Mouse (Mus musculus) brain, adult 2 months (tissue): Measurements from ENCODE around the gene Drg2.

Source experiments
- DNase-seq: peaks from one replicate; pipeline ENCODE4 v3.0.0; 2011; ENCODE audit warnings: low read depth, low spot score

The Drg2 gene

DNA sequence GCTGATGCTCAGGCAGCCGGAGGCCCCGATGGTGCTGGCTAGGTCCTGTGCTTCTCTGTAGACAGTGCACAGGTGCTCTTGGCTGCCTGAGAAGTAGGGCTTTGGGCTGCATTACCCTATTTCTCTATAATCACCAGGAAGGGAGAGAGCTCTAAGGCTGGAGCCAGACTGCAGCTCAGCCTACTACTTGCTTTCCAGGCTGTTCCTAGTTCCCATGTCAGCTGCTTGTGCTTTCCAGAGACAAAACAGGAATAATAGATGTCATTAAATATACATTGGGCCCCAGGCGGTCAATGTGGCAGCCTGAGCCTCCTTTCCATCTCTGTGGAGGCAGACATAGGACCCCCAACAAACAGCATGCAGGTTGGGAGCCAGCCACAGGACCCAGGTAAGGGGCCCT is 14.6 kb downstream of the Drg2 start, which contains the start of gene Myo15:
Gene Myo15 (plus strand): TSS at position 301 of the 400 bp plus-strand sequence.
- DNase-seq: no peak

DNA sequence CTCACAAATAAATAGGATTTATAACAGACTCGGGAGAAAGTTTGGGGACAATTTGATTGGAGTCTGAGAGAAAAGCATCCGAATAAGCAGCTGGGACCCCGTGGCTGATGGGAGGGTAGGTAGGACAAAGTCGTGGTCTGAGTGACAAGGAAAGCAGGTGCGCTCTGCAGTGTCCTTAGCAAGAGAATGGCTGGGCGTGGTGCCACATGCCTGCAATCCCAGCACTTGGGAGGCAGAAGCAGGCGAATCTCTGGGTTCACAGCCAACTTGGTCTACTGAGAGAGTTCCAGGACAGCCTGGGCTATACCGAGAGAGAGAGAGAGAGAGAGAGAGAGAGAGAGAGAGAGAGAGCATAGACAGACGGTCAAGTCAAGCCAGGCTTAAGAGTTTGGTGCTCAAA is 16.4 kb downstream of the Drg2 start:
- no peak for DNase-seq

GRCm38 (mm10) chr11:60474534-60474933 is 20.1 kb downstream of the Drg2 start:
- no peak for DNase-seq

DNA sequence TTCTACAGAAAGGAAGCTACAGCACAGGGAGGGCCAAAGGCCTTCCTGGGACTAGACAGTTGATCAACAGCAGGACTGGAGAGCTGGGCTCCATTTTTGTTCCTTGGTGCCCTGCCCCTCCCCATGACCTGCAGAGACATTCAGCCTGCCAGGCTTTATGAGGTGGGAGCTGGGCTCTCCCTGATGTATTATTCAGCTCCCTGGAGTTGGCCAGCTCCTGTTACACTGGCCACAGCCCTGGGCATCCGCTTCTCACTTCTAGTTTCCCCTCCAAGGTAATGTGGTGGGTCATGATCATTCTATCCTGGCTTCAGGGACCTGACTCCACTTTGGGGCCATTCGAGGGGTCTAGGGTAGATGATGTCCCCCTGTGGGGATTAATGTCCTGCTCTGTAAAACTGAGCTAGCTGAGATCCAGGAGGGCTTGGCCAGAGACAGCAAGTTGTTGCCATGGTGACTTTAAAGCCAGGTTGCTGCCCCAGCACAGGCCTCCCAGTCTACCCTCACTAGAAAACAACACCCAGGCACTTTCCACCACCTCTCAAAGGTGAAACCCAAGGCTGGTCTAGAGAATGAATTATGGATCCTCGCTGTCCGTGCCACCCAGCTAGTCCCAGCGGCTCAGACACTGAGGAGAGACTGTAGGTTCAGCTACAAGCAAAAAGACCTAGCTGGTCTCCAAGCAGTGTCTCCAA is 21.4 kb downstream of the Drg2 start:
- no peak for DNase-seq

DNA sequence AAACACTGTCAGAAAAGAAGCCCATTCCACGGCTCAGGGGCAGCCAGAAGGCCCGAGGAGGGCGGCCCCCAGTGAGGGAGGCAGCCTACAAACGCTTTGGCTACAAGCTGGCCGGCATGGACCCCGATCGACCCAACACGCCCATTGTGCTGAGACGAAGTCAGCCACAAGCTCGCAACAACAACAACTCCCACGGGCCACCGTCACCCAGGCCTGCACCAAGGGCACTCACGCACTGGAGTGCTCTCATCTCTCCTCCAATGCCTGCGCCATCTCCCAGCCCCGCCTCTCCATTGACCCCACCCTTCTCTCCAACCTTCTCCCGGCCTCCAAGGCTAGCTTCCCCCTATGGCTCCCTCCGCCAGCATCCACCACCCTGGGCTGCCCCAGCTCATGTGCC is 23.7 kb downstream of the Drg2 start:
- no peak for DNase-seq

DNA sequence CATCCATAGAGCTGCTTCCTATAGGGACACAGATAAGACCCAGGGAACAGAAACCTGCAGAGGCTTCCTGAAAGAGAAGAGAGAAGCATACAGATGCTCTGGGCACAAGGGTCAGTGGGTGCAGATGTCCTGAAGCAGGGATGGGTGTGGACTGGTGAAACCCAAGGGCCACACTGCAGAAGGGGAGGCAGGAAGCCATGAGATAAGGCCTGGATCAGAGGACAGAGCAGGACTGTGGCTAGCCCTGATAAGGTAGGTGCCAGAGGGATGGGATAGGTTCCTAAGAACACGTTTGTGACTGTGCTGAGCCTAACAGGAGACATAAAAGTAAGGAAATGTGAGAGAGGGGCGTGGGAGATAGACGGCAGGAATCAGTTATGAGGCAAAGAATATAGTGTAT is 31.9 kb downstream of the Drg2 start:
- no peak for DNase-seq

DNA sequence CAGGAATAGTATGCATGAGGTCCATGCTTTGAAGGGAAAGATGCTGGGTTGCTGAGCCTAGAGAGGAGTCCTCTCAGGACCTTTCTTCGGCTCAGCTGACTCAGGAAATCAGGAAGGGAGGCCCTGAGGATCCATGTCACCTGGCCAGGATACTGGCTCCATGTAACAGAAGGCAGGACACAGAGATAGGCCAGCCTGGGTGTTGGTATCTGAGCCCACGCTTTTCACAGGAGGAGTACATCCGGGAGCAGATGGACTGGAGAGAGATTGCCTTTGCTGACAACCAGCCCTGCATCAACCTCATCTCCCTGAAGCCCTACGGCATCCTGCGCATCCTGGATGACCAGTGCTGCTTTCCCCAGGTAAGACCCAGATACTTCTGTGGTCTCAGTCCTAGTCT is 38.3 kb downstream of the Drg2 start:
- DNase-seq: peak; percentile 58

GRCm38 (mm10) chr11:60495692-60496091 is 41.3 kb downstream of the Drg2 start:
- DNase-seq: peak; percentile 6

GRCm38 (mm10) chr11:60507281-60507680 is 52.9 kb downstream of the Drg2 start:
- DNase-seq: peak; percentile 53

DNA sequence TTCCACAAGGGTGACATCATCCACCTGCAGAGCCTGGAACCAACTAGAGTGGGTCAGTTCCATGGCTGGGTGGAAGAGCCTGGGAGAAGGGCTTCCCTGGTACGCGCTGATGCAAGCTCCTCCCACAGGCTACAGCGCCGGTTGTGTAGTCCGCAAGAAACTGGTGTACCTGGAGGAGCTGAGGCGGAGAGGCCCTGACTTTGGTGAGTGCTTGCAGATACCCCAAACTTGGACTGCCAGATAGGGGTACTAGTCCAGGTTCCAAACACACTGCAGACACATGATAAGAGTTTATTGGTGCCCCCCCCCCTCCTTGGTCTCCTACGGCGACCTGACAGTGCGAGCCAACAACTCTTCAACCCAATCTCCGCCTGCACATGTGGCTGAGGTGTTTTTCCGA is 54.6 kb downstream of the Drg2 start:
- peak; percentile 12 for DNase-seq

DNA sequence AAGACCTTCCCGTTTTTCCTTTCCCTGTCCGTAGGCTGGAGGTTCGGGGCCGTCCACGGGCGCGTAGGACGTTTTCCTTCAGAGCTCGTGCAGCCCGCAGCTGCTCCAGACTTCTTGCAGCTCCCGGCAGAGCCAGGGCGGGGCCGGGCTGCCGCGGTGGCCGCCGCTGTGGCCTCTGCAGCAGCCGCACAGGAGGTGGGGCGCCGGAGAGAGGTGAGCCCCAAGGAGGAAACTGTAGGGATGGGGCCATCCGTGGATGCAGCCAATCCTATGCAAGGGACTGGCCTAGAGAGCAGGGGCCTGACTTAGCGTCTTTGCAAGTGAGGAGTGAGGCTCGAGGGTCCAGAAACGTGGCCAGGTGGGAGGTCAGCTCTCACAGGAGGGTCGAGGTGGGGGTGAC is 55.1 kb downstream of the Drg2 start:
- peak; percentile 16 for DNase-seq

DNA sequence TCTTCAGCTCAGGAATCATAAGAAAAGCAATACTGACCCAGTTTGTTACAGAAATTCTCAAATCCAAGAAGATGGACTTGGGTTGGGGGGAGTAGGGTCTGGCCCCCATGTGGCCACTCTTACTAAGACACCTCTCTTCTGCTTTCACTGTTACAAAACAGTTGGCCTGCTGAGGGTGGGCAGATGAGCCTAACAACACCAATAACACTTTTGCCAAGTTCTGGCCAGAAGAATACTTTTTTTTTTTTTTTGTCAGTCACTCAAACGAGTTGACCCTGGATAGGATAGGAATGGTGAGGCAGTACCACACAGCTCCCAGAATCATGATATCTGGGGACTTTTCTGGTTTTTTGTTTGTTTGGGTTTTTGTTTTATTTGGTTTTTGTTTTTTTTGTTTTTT is 57.5 kb downstream of the Drg2 start:
- DNase-seq: no peak

DNA sequence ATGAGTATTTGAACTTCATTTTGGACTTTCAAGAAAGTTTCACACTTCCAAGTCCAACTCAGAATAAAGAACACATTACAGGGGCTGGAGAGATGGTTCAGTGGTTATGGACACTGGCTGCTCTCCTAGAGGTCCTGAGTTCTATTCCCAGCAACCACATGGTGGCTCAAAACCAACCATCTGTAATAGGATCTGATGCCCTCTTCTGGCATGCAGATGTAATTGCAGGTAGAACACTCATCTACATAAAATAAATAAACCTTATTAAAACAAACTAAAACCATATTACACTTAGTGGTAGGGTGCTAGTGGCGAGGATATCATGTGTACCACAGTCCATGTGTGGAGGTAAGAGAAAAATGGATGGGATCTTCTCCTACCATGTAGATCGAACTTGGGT is 58.1 kb downstream of the Drg2 start:
- DNase-seq: no peak

DNA sequence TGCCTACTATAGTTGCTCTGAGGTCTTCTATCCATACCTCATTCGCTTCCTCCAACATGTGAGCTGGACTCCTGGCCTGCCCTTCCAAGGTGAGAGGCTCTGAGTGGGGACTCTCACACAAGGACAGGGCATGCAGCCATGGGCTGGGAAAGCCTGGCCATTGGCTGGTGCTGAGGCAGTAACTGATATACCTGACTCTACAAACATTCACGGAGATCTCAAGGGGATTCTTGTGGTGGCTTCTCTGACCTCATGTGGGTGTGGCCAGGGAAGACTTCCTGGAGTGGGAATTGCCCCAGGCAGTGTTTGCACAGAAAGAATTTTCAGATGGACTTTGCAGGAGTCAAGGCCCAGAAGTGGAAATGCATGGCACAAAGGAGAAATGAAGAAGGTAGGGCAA is 60.5 kb downstream of the Drg2 start:
- DNase-seq: no peak

DNA sequence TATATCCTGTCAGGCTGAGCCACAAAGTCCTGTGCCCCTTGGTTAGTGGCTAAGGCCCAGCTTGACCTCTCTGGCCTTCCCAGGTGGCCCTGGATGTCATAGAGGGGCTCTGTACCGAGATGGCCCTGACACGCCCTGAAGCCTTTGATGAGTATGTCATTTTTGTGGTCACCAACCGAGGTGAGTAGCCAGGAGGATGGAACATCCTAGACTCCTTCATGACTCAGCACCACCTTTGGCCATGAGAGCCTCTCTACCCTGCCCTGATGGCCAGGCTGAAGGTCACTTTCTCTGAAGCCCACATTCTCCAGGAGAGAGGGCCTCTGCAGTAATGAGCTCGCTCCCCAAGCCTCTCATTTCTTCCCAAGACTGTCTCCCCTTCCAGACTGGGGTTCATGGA is 63.9 kb downstream of the Drg2 start:
- DNase-seq: no peak
